Mouse (Mus musculus) kidney, adult 9 months (tissue): ENCODE results near the gene Trex2.
"Not testable (repeated sequence)": the region's sequence is repeated elsewhere in the genome, so short reads cannot be mapped to it uniquely, and the experiment has no call there.

ENCODE experiments used
- DNase-seq: peaks from one replicate; pipeline ENCODE4 v3.0.0; 2022

Gene Trex2

DNA sequence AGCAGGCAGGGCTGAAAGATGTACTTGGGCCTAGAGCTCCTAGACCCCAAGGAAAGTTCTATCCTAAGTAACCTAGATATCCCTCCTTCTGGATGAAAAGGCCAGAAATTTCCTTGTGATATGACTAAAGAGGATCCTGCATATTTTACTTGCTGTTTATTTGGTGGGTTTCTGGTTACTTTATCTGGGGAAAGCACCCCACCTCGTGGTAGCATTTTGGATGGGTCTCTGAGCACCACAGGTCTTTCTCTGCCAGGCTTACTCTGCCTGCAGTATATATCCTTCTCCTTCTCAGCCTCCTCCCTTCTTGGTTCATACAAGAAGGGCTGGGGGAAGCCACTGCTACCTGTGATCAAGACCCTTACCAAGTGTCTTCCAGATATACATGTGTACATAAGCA lies 22.4 kb downstream of the Trex2 start:
- DNase-seq: no peak

DNA sequence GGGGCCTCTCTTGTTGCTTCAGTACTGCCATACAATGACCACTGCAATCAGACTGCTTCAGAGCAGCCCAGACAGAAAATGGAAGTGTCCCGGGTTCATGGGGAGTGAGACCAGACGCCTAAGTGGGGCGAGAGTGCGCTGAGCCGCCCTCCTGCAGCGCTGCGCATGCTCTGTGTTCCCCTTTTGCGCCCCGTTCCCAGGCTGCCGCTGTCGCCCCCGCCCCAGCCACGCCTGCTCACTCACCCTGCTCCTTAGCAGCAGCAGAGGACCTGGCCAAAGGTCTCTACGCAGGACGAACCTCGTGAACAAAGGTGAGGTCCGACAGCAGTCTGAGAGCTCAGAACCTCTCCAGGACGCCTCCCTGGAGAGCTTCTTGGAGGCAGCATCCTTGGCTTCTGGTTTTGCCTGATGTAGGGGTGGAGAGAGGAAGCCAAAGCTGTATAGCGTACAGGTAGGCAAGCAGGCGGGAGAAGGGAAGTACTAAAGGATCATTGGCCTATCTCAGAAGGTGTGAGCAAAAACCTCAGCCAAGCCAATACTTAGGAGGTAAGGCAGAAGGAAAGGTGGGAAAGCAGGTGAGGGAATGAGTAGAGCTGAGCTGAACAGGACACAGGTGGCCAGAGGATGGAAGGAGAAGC lies 24.1 kb downstream of the Trex2 start, which contains the start of gene Zfp92:
Zfp92 (plus strand) TSS at position 217 of the 638 bp plus-strand sequence.
- DNase-seq: peak; percentile 14

DNA sequence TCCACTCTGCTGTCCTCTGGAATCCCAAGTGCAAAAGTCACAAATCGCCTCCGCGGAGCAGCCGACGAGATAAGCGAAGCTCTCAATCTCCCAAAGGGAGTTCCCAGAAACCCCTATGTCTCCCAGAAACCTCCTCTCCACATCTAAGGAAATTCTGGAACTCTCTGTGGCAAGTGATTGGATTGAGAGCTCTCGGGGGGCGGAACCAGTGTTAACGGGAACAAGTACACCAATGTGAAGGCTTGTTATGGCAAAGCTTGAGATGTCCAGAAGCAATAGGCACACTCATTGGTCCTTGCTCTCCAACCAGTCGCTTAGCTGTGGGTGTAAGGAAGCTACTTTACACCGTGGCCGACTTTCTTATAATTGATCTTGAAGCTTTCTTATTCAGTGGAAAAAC lies 33.5 kb downstream of the Trex2 start:
- DNase-seq: no peak

DNA sequence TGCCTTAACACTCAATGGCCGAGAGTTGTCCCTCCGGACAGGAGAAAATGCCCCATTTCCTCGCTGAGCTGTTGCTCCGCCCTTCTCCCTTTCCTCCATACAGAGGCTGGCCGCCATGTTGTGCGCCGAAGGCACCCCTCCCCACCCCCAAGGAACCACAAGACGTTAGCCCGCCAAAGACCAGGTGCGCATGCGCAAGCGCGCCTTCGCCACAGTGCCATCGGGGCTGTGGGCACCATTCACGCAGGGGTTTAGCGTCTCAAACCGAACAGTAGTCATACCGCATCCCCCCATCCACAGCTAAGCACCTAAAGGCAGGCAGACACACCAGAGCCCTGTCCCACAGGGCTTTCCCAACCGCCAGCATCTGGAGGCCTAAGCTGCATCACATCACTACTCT lies 34.2 kb downstream of the Trex2 start:
- no peak for DNase-seq

DNA sequence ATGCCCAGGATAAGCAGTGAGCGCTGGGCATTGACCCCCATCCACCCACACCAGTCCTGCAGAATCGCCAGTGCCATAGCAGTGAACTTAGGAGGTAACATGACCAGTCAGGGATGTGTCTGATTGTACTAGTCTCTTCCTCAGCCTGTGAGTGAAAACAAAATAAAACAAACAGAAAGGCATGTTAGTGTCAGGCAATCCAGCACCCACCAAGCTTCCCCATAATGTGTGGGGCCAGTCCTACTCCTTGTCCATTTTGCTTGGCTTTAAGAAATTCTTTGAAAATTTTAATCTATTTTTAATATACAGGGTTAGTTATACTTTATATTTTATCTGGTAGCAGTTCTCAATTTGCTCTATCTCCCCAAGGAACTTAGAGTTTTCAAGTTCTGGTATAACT lies 36.5 kb downstream of the Trex2 start, which contains the start of gene Gm18336:
Gm18336 (minus strand) TSS at position 101 of the 400 bp plus-strand sequence.
- not testable (repeated sequence) for DNase-seq

DNA sequence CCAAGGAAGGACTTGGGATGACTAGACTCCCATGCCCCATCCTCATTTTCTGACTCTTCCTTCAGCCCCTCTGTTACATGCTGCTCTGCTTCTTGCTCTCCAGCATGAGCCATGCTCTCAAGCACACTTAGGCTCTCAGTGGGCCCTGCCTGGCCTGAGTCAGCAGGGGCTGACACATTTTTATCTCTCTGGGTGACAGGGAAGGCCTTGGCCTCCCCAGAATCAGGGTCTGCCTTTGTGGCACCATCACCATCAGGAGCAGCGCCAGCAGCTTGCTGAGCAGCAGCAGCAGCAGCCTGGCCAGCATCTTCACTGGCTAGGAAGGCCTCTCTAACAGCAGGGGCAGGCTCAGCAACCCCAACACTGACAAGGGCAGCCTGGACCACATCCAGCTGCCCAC lies 38.7 kb downstream of the Trex2 start:
- DNase-seq: no peak

DNA sequence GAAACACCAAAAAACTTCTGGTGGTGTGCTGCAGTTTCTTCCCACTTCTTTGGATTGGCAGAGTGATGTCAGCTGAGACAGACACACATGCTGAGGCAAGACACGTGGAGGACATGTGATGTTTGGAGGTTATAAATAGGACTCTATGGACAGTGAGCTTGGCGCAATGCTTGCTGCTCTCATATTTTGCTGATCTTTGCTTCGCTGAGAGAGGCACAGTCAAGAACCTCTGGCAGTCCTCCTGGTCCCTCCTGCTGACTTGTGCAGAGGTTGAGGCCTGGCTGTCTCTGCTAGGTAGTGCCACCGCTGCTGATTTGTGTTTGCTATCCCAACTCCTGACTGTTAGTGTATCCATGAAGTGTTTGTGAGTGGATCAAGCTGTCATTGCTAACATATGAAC lies 43.7 kb downstream of the Trex2 start:
- no peak for DNase-seq

DNA sequence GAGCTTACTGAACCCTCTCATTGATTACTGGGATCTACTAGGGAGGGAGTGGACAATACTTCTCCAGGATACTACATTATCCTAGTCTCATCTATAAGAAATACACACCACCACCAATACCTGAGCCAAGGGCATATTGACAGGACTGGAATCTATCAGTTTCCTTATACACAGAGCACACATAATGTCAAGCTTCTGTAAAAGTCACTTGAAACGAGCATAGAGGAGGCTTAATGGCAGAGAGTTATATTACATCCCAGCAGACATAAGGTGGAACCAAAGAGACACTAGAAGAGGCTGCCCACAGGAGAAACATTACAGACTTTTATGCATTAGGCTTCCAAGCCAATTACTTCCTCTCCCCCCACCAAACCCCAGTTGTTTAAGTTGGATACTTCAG lies 50.2 kb downstream of the Trex2 start:
- no peak for DNase-seq

DNA sequence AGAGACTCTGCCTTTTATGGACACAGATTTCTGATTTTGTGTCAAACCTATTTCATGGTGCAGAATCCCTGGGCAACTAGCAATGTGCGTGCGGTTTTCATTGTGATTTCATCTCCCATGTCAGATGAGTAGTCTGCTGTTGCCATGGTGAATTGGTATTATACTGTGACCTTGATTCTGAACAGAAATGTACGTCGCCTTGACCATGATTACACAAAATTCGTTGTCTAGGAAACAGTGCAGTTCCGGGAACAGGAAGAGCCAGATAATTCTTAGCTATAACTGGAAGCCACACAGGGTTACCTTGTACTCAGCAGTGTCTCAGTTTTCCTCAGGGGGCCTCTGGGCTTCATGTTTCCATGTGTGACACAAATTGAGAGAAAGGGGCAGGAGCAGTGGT lies 50.7 kb downstream of the Trex2 start:
- no peak for DNase-seq
